Comparison of ENCODE assay signal across 9 mouse cellular contexts in the genomic region with DNA sequence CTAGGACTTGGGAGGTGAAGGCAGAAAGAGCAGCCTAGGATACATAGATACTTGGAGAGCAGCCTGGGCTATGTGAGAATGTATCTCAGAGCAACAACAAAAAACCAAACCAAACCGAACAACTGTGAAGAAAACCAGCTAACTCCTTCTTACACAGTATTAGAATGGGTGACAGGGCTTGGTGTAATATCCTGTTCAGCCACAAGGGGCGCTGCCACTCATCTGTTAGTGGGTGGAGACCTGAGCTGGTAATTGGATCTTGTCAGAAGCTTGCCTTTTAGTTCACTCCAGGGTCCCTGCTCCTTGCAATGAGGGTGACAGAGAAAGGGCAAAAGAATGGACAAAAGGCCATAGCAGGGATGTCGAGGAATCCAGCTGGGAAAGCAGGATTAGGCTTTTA. TPM values are rescaled to one million over a fixed set of nuclear protein-coding genes. Genes with fewer than 3 reads are reported as not detected.
A peak's percentile ranks its signal among the peaks of the same experiment; 100 is the strongest.
DNase-seq lines count a peak whose midpoint lies in the region; ATAC-seq and TF ChIP-seq lines count a peak whose summit lies in the region.
"Had no signal": no experiment of that assay in that cellular context is flagged by ENCODE, and none has a peak within 500 bp of the region (broad histone marks: within the 10 kb centered on the region; RNA-seq: fewer than 3 reads in every experiment).

No protein-coding gene starts in this region.

- no peaks in the 10 kb centered on the region for H3K36me3 ChIP-seq in C2C12 (ENCODE audit: control insufficient read depth, insufficient read depth)

- DNase-seq in adipocyte (ENCODE audit: low spot score), result peak; percentile 65
- DNase-seq in gastrocnemius, postnatal 14 days, result peak; percentile 70
- peak; percentile 67 for DNase-seq in kidney, postnatal 14 days
- DNase-seq in lung, adult 18-20 months, result peak; percentile 67 to 69
- DNase-seq in ovary, postnatal 36 days (ENCODE audit: low spot score), result peak; percentile 70
- peak; percentile 47 to 75 for DNase-seq in urinary bladder, adult 18-20 months (ENCODE audit: low spot score in 2 of 2)

- TF ChIP-seq CTCF in C2C12 (IDR thresholded peaks at IDR 0.05; ENCODE audit: control insufficient read depth, insufficient read depth, insufficient read length), result peak; percentile 29

- no peak overlapping the region for H3ac ChIP-seq in C2C12 (ENCODE audit: control insufficient read depth, insufficient read length, low read depth)

- H3K4me3 ChIP-seq in C2C12 (ENCODE audit: insufficient read depth, poor library complexity, severe bottlenecking), result no peak overlapping the region

- ATAC-seq in common myeloid progenitor, adult 5-6 weeks (replicated peaks; ENCODE audit: low read depth, poor library complexity, severe bottlenecking), result peak; percentile 70

- no peaks in the 10 kb centered on the region for H3K79me2 ChIP-seq in C2C12 (ENCODE audit: control insufficient read depth, insufficient read depth)

- H3K79me3 ChIP-seq in C2C12 (ENCODE audit: low read depth), result no peaks in the 10 kb centered on the region

- intact Hi-C loops in gastrocnemius, postnatal 14 days (cut with DNase I; ENCODE audit: low total_unique reads), result no loop called here

- no peaks in the 10 kb centered on the region for H3K27me3 ChIP-seq in C2C12 (ENCODE audit: control insufficient read depth, insufficient read depth, insufficient read length)

TF ChIP-seq in C2C12, 6 proteins besides CTCF, POLR2A, EP300 and RAD21:
- TF ChIP-seq MAX (IDR thresholded peaks at IDR 0.05) (no peak), USF1 (IDR thresholded peaks at IDR 0.05; ENCODE audit: low read depth) (no peak), FOSL1 (IDR thresholded peaks at IDR 0.05; ENCODE audit: insufficient read depth, low read length, poor library complexity, severe bottlenecking) (no peak), MYOD1 (IDR thresholded peaks at IDR 0.05; ENCODE audit: control insufficient read depth, insufficient read length, low read depth) (no peak), CEBPB (IDR thresholded peaks at IDR 0.05; ENCODE audit: low read depth) (no peak), MYOG (IDR thresholded peaks at IDR 0.05; ENCODE audit: control insufficient read depth, extremely low read depth, insufficient read length) (no peak)

RNA-seq across cellular contexts. Expression of a gene that starts 26.4 kb away (rescaled TPM):
- not detected for polyA plus RNA-seq in C2C12 (2012; fragmentation: generic; extraction: Trizol)
- 1.4 TPM in 1 of 2 replicates, not detected in the other for total RNA-seq in common myeloid progenitor, adult 5-6 weeks (2017)
- under 1 TPM in 1 of 2 experiments, not detected in 1; 0.10 TPM for total RNA-seq in gastrocnemius, postnatal 14 days (2021)
- polyA plus RNA-seq: gonadal fat pad, adult 2 months had no signal

RNA-seq across cellular contexts. Expression of a gene that starts 30.5 kb away (rescaled TPM):
- not detected for polyA plus RNA-seq in C2C12 (2012; fragmentation: generic; extraction: Trizol)
- not detected in 2 replicates for total RNA-seq in common myeloid progenitor, adult 5-6 weeks (2017)
- total RNA-seq in gastrocnemius, postnatal 14 days (2021), result not detected

RNA-seq across cellular contexts. Expression of a gene that starts 47.4 kb away (rescaled TPM):
- not detected for polyA plus RNA-seq in C2C12 (2012; fragmentation: generic; extraction: Trizol)
- 0.29 and 0.37 TPM in 2 replicates for total RNA-seq in common myeloid progenitor, adult 5-6 weeks (2017)
- total RNA-seq in gastrocnemius, postnatal 14 days (2021), result not detected
